Mouse (Mus musculus) induced T-regulatory cell, adult 2 months (primary cell): ENCODE measurements around the gene Sh3rf3.

Experiments
- DNase-seq: peaks from one replicate; pipeline ENCODE4 v3.0.0-alpha.2; 2012; ENCODE audit warnings: low read depth

Gene Sh3rf3

GRCm38 (mm10) chr10:58921643-58922188 lies 108.6 kb downstream of the Sh3rf3 start:
- DNase-seq = no peak

- no peak for DNase-seq
Observed at GRCm38 (mm10) chr10:58922216-58922829, 109.2 kb downstream of the Sh3rf3 start.

- DNase-seq = no peak
Observed at GRCm38 (mm10) chr10:58922993-58923392, 109.8 kb downstream of the Sh3rf3 start.

GRCm38 (mm10) chr10:58926578-58926977 lies 113.4 kb downstream of the Sh3rf3 start:
- no peak for DNase-seq

DNA sequence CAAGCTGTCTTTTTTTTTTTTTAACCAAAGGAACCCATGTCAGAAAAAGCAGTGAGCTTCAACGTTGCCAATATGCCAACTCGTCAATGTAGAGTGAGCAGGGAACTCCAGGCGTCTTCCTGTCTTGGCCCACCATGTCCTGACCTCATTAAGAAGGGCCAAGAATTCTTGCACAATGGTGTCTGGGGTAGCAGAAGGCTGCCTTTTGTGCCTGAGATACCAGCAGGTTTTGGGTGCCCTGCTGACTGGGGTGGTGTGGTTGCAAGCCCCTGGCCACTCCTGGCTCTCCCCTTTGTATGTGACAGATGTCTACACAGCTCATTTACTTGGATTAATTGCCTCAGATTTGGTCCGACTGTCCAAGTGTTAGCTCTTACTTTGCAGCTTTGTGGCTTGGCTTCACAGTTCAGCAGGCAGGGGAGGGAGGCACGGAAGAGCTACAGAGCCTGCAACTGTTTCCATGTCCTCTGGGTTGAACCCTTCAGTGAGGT lies 115.8 kb downstream of the Sh3rf3 start:
- no peak for DNase-seq

DNA sequence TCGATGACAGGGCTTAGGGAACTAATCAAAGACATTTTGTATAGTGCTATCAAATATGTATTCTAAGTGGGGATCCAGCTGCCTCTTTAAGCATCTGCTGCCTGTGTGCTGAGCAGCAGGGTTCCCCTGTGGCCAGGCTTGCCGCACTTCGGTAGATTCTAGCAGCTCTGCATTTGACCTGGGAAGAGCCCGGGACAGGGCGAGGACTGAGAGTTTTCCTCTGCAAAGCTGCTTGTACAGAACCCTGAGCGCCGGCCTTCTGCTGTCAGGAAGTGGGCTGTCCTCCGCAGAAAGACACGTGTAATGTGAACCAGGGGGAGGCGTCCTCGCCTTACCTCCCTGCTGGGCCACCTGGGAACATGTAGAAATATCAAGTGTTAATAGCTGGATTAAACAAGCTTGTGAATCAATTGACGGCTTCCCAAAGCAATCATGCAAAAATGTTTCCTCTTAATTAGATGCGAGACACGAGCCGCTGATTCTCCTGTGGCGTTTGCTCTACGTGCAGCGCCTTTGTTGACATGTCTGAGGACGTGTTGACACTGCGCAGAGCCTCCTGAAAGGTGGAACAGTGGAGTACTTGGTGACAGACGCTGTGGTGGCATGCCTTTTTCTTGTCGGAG lies 119.1 kb downstream of the Sh3rf3 start:
- no peak for DNase-seq

- no peak for DNase-seq
Observed at GRCm38 (mm10) chr10:58935606-58936005, 122.4 kb downstream of the Sh3rf3 start.

DNA sequence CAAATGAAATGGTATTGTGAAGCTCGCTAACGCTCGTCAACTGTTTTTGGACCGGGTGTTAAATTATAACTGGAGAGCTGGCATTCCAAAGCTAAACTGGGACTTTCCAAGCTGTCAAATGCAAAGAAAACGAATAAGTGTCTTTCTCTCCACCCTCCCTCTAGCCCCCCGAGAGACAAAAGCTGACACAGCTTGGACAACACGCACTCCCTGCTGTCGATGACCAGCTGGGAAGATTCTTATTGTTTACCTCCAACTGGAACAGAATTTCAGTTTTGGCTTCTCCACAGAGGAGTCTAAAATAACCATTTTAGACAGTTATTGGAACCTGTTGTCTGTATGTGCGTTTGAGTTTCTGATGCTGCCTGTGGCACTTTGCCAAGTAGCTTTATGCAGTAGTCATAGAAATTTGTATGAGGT lies 123.3 kb downstream of the Sh3rf3 start:
- no peak for DNase-seq

DNA sequence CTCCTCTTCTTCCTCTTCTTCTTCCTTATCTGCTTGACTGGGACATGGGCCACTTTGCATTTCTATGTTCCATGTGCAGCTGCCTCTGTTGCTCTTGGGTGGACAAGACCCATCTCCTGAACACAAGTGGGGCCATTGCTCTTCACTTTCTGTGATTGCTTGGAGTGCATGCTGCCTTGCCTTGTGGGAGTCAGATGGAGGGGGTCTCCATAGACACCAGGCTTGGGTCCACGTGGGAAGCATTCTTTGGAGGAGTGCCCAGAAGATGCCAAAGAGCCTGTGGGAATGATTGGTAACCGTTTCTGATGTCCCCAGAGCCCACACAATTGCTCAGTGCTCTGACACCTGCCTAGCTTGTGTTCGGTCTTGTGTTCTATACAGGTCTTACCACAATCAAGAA lies 124.4 kb downstream of the Sh3rf3 start:
- no peak for DNase-seq

GRCm38 (mm10) chr10:58942819-58943218 lies 129.7 kb downstream of the Sh3rf3 start:
- no peak for DNase-seq

GRCm38 (mm10) chr10:58943661-58944400 lies 130.7 kb downstream of the Sh3rf3 start:
- no peak for DNase-seq

- DNase-seq = no peak
Observed at GRCm38 (mm10) chr10:58944930-58945329, 131.8 kb downstream of the Sh3rf3 start.

- DNase-seq = no peak
Observed at GRCm38 (mm10) chr10:58949770-58950638, 136.8 kb downstream of the Sh3rf3 start.

DNA sequence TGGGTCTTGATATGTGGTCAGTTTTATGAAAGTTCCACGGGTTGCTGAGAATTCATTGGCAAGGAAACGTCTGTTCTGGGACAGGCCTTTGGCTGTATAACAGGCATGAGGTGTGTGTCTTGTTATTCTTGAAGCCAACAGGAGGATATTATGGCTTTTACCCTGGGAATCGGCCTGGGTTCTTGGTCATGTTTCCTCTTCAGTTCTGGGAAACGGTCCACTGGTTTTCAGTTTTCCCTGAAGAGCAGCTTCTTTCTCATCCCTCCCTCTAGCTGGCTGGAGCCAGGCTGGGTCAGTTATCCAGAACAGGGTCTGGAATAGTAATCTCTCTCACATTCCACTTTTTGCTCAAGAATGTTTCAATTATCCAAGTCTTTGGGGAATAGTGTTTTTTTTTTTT lies 147.0 kb downstream of the Sh3rf3 start:
- no peak for DNase-seq

- DNase-seq = no peak
Observed at GRCm38 (mm10) chr10:58968236-58968635, 155.1 kb downstream of the Sh3rf3 start.

GRCm38 (mm10) chr10:58969351-58969750 lies 156.2 kb downstream of the Sh3rf3 start:
- no peak for DNase-seq

DNA sequence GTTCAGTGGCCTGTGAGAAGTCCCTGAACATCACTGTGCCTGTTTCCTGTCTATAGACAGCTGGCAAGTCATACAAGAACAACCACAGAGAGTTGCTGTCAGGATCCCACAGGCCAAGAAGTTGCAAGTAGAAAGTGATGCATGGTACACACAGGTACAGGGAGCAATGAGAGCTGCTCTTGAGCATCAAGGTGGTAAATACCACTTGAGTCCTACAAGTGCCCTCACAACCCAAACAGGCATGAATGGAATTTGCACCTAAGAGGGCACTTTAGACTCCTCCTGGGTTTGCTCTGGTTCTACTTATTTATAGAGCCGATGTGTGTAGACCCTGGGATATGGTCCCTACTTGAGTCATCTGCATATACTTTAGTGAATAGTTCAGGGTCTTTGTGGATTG lies 159.0 kb downstream of the Sh3rf3 start:
- DNase-seq = no peak

DNA sequence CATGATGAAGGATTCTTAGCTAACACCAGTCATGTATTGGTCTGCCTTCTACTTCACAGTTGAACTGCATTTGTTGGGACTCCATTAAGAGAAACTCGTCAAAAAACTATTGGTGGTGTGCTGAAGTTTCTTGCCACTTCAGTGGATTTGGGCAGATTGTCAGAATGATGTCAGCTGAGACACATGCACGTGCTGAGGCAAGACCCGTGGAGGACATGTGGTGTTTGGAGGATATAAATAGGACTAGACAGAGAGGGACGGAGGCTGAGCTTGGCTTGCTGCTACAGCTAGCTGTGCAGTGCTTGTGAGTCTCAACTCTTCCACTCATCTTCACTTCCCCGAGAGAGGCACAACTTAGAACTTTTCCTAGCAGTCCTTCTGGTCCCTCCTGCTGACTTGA lies 161.0 kb downstream of the Sh3rf3 start:
- DNase-seq = no peak

DNA sequence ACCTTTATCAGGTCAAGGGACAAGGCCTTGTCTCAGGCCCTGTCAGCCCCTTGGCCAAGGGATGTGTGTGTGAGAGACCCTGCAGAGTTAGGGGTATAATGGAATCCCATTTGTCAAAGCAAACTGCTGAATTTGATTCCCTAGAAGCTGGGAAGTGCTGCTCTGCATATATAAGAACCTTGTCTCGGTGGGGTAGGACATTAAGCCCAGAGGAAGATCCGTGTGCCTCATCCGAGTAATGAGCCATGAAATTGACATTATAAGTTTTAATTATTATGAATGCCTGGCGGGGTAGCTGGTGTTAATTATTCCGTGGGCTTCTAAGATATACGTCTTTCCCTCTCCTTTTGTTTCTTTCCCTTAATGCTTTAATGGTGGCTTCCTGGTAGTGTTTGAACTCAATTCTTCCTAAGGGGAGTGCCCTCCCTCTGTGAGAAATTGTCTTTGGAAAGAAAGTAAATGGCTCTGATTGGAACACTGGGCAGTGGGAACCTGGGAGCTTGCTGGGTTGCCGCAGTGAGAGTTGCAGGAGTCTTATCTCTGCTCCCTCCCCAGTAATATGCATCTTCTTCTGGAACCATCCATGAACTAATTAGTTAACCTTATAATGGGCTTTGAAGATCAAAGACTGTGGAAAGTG lies 166.3 kb downstream of the Sh3rf3 start:
- DNase-seq = no peak

DNA sequence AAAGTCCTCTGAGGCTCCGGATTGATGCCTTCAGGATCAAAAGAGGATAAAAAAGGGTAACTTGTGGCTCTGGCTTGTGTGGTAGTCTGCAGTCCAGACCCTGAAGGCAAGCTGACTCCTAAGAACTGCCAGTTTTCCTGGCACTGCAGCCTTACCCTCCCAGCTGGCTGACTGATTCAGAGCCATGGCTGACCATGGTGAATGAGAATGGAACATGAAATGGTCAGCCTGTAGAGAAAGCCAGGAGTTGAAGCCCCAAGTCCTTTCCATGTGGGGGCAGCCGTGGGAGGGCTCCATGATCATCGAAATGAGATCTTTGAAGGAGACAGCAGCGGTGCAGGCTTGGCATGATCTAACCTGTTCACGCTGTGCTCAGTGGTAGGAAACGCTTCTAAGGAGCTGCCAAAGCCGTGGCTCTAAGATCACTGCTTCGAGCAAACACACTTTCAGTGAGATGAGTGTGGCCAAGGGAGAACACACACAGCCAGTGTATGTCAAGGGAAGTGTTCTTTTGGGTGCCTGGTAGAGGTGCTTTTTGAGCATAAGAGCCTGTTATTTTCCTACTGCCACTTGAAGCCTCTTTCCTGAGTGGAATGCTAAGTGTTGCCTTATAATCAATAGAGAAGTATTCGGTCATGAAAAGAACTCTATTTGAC lies 168.6 kb downstream of the Sh3rf3 start:
- DNase-seq = no peak
